Mouse (Mus musculus) urinary bladder, adult 18-20 months (tissue): Measurements from ENCODE around the gene Kremen1.

Source experiments
- DNase-seq, 2 experiments: peaks; one replicate each; pipeline ENCODE4 v3.0.0; 2022; ENCODE audit warnings: low spot score in 2 of 2, mixed read lengths in 2 of 2

Kremen1 gene

GRCm38 (mm10) chr11:5261508-5262392 lies at the start of gene Kremen1:
Gene Kremen1, minus strand, starts transcription at chr11:5261558.
- peak; percentile 86 to 91 for DNase-seq

GRCm38 (mm10) chr11:5307024-5307905 lies 45.9 kb upstream of the Kremen1 start:
- DNase-seq = no peak

GRCm38 (mm10) chr11:5306017-5306416 lies 44.7 kb upstream of the Kremen1 start:
- DNase-seq = no peak

- no peak for DNase-seq
These were observed 43.2 kb upstream of the Kremen1 start for GRCm38 (mm10) chr11:5304526-5304925.

- no peak for DNase-seq
These were observed 36.6 kb upstream of the Kremen1 start for GRCm38 (mm10) chr11:5298007-5298372.

- no peak for DNase-seq
These were observed 36.0 kb upstream of the Kremen1 start for GRCm38 (mm10) chr11:5297148-5298006.

- no peak for DNase-seq
These were observed 35.3 kb upstream of the Kremen1 start for GRCm38 (mm10) chr11:5296576-5297115.

GRCm38 (mm10) chr11:5294805-5295204 lies 33.4 kb upstream of the Kremen1 start:
- DNase-seq = no peak

- peak; percentile 43 for DNase-seq
These were observed 29.3 kb upstream of the Kremen1 start for GRCm38 (mm10) chr11:5290691-5291090.

GRCm38 (mm10) chr11:5289826-5290580 lies 28.6 kb upstream of the Kremen1 start:
- DNase-seq = no peak

GRCm38 (mm10) chr11:5283987-5284386 lies 22.6 kb upstream of the Kremen1 start:
- DNase-seq = no peak

GRCm38 (mm10) chr11:5280932-5281331 lies 19.6 kb upstream of the Kremen1 start:
- DNase-seq = no peak

- DNase-seq = no peak
These were observed 17.1 kb upstream of the Kremen1 start for GRCm38 (mm10) chr11:5278463-5278862.

GRCm38 (mm10) chr11:5277307-5277971 lies 16.1 kb upstream of the Kremen1 start:
- DNase-seq = no peak

- no peak for DNase-seq
These were observed 13.9 kb upstream of the Kremen1 start for GRCm38 (mm10) chr11:5275216-5275615.

- no peak for DNase-seq
These were observed 11.3 kb upstream of the Kremen1 start for GRCm38 (mm10) chr11:5272536-5273234.

GRCm38 (mm10) chr11:5272066-5272360 lies 10.7 kb upstream of the Kremen1 start:
- DNase-seq = no peak

GRCm38 (mm10) chr11:5271274-5272065 lies 10.1 kb upstream of the Kremen1 start:
- DNase-seq = no peak
